Mouse (Mus musculus): ENCODE results near the gene Rbm11. TPM values are rescaled to one million over a fixed set of nuclear protein-coding genes. Genes with fewer than 3 reads are reported as not detected.
A peak's percentile ranks its signal among the peaks of the same experiment; 100 is the strongest.

The Rbm11 gene
- polyA plus RNA-seq, 1 experiment from 2014 or later = 1.5 TPM

GRCm38 (mm10) chr16:75617651-75618349 lies 25.2 kb downstream of the Rbm11 start:
- H3K9me3 ChIP-seq (ENCODE audit: control insufficient read depth, low read length) = no peaks in the 10 kb centered on the region
- no peak overlapping the region for H3K4me3 ChIP-seq (replicated peaks; ENCODE audit: low read length)
- WGBS = 62% methylated on average over 2 of the region's 2 CpGs
- H3K27me3 ChIP-seq (replicated peaks; ENCODE audit: control insufficient read depth, insufficient read depth, low read length) = no peaks in the 10 kb centered on the region
- no peak overlapping the region for H3K9ac ChIP-seq (replicated peaks; ENCODE audit: low read depth, low read length)
- no peak overlapping the region for H3K27ac ChIP-seq (ENCODE audit: low read length)
- H3K36me3 ChIP-seq (ENCODE audit: control insufficient read depth, insufficient read depth) = no peaks in the 10 kb centered on the region
- peak; percentile 73 for ATAC-seq
- H3K4me2 ChIP-seq (ENCODE audit: low read length) = no peak overlapping the region
- H3K4me1 ChIP-seq (replicated peaks; ENCODE audit: control insufficient read depth, insufficient read depth, low read length) = no peaks in the 10 kb centered on the region

- Histone ChIP-seq H3K27ac (ENCODE audit: low read length) (no peak overlapping the region), H3K4me3 (replicated peaks; ENCODE audit: low read length) (no peak overlapping the region), H3K9ac (replicated peaks; ENCODE audit: low read depth, low read length) (no peak overlapping the region), H3K9me3 (ENCODE audit: control insufficient read depth, low read length) (no peaks in the 10 kb centered on the region), H3K27me3 (replicated peaks; ENCODE audit: control insufficient read depth, insufficient read depth, low read length) (no peaks in the 10 kb centered on the region), H3K4me2 (ENCODE audit: low read length) (no peak overlapping the region), H3K4me1 (replicated peaks; ENCODE audit: control insufficient read depth, insufficient read depth, low read length) (no peaks in the 10 kb centered on the region), H3K36me3 (ENCODE audit: control insufficient read depth, insufficient read depth) (no peaks in the 10 kb centered on the region)
- 94% methylated on average over 2 of the region's 2 CpGs for WGBS
- no peak for ATAC-seq
These were observed 35.2 kb downstream of the Rbm11 start for GRCm38 (mm10) chr16:75627862-75628261.

Other genes with a start within 250 kb of the Rbm11 start
- gene Lipi, start 6.8 kb upstream of the Rbm11 start, polyA plus RNA-seq (2015; fragmentation: Nextera tagmentation; extraction: Ambion mirVana) = 0.22 TPM in 1 of 2 replicates, not detected in the other
- 45.4 and 49.5 TPM in 2 replicates for gene Hspa13, start 174.3 kb downstream of the Rbm11 start, polyA plus RNA-seq (2015; fragmentation: Nextera tagmentation; extraction: Ambion mirVana)

All from forebrain, embryonic 16.5 days (tissue).